Mouse (Mus musculus) spleen, adult 2 months (tissue): ENCODE results near the gene 1700012B07Rik. TPM values are rescaled to one million over a fixed set of nuclear protein-coding genes. Genes with fewer than 3 reads are reported as not detected.

Experiments used
- DNase-seq, 2 experiments: peaks; one replicate each; pipeline versions ENCODE4 v3.0.0 to v3.0.0-alpha.2; 2012 to 2021; ENCODE audit warnings: low spot score in 2 of 2, low read depth in 1 of 2
- H3K27ac ChIP-seq: fragments of 200-500 bp; 2 replicates; pipeline ENCODE4 v1.5.1; 2012; ENCODE audit warnings: low read length, inconsistent platforms; ENCODE audit not compliant: insufficient read depth
- H3K27me3 ChIP-seq: fragments of 200-500 bp; 2 replicates; pipeline ENCODE4 v1.6.1; 2012; ENCODE audit warnings: mild to moderate bottlenecking, moderate library complexity, low read length, inconsistent platforms; ENCODE audit not compliant: control insufficient read depth, insufficient read depth
- H3K36me3 ChIP-seq: fragments of 200-500 bp; 2 replicates; pipeline ENCODE4 v1.6.1; 2012; ENCODE audit warnings: mild to moderate bottlenecking, low read length, inconsistent platforms; ENCODE audit not compliant: control insufficient read depth, insufficient read depth
- H3K4me1 ChIP-seq: fragments of 200-500 bp; 2 replicates; pipeline ENCODE4 v1.6.1; 2011; ENCODE audit warnings: inconsistent platforms; ENCODE audit not compliant: control insufficient read depth, insufficient read depth, insufficient read length
- H3K4me3 ChIP-seq: fragments of 200-500 bp; 2 replicates; pipeline ENCODE4 v1.5.1; 2011; ENCODE audit warnings: mild to moderate bottlenecking, inconsistent platforms; ENCODE audit not compliant: insufficient read depth, insufficient read length; ENCODE audit errors: extremely low read depth
- CTCF ChIP-seq: fragments of 200-500 bp; IDR thresholded peaks from 2 replicates; pipeline ENCODE4 v1.5.1; 2011; ENCODE audit warnings: mild to moderate bottlenecking, inconsistent platforms; ENCODE audit not compliant: insufficient read depth, insufficient read length, insufficient replicate concordance; ENCODE audit errors: extremely low read depth
- POLR2A ChIP-seq: fragments of 200-500 bp; IDR thresholded peaks from 2 replicates; pipeline ENCODE4 v1.6.1; 2011; ENCODE audit warnings: low read depth, low read length, inconsistent platforms
- WGBS: fragments of 180-500 bp; shearing (Covaris S2); methylation state at CpG from one replicate; pipeline ENCODE4 v1.1.7; 2018; 5-methylcytosine and 5-hydroxymethylcytosine counted together
- polyA plus RNA-seq: library from polyadenylated mRNA; depleted of rRNA; stranded (reverse); fragments of >200 nt; gene quantifications from 2 replicates; pipeline ENCODE4 v1.2.3, GENCODE M21; 2012

The 1700012B07Rik gene
- polyA plus RNA-seq, 1 experiment, result not detected

DNA sequence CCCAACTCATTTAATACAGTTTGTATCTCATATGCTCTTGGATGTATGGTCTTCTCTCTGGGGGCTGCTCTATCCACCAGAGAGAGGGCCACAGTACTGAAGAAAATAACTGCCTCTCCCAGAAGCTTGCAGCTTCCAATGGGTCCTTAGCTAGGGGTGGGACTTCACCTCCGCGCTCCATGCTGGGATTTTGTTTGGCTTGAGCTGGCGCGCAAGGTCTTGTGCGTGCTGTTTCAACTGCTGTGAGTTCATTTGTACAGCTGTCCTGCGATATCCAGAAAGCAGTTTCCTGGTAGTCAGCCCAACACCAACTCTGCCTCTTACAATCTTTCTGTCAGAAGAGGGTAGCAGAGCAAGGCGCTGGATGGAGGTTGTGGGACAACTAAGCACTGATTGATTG lies 18.5 kb upstream of the 1700012B07Rik start:
- no peak overlapping the region for H3K4me3 ChIP-seq
- WGBS, result 89% methylated on average over 7 of the region's 7 CpGs
- H3K4me1 ChIP-seq, result no peaks in the 10 kb centered on the region
- H3K36me3 ChIP-seq, result no peaks in the 10 kb centered on the region
- DNase-seq, result no peak
- H3K27me3 ChIP-seq, result no peaks in the 10 kb centered on the region
- TF ChIP-seq CTCF, result no peak
- TF ChIP-seq POLR2A, result no peak
- H3K27ac ChIP-seq, result no peak overlapping the region

DNA sequence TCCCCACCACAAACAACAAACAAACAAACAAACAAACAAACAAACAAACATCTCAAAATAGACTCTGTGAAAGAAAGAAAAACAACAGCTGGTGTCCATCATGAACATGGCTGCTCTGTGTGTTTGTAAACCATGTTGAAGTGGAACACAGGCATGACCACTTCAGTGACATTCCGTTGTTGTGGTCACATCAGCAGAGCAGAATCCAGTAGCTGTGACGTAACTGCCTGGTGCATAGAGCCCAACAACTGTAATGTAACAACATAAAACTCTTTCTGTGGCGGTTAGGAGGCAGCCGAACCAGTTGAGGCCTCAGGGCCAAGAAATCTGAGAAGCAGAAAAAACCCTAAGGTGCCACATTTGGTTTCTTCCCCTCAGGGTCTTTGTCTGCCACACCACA lies 17.8 kb upstream of the 1700012B07Rik start:
- WGBS, result 75% methylated on average over 4 of the region's 4 CpGs
- no peaks in the 10 kb centered on the region for H3K27me3 ChIP-seq
- no peak overlapping the region for H3K4me3 ChIP-seq
- H3K27ac ChIP-seq, result no peak overlapping the region
- H3K36me3 ChIP-seq, result no peaks in the 10 kb centered on the region
- no peaks in the 10 kb centered on the region for H3K4me1 ChIP-seq
- DNase-seq, result no peak
- TF ChIP-seq CTCF, result no peak
- no peak for TF ChIP-seq POLR2A

GRCm38 (mm10) chr11:109844466-109844865 lies 16.6 kb upstream of the 1700012B07Rik start:
- TF ChIP-seq POLR2A, result no peak
- TF ChIP-seq CTCF, result no peak
- H3K27me3 ChIP-seq, result no peaks in the 10 kb centered on the region
- H3K36me3 ChIP-seq, result no peaks in the 10 kb centered on the region
- no peak overlapping the region for H3K27ac ChIP-seq
- no peak for DNase-seq
- WGBS, result 75% methylated on average over 5 of the region's 5 CpGs
- H3K4me1 ChIP-seq, result no peaks in the 10 kb centered on the region
- H3K4me3 ChIP-seq, result no peak overlapping the region

GRCm38 (mm10) chr11:109830368-109830767 lies 2.5 kb upstream of the 1700012B07Rik start:
- TF ChIP-seq POLR2A (no peak), CTCF (no peak)
- Histone ChIP-seq H3K4me3 (no peak overlapping the region), H3K27ac (no peak overlapping the region), H3K27me3 (no peaks in the 10 kb centered on the region), H3K36me3 (no peaks in the 10 kb centered on the region), H3K4me1 (no peaks in the 10 kb centered on the region)
- DNase-seq, result no peak
- 94% methylated on average over 5 of the region's 5 CpGs for WGBS

DNA sequence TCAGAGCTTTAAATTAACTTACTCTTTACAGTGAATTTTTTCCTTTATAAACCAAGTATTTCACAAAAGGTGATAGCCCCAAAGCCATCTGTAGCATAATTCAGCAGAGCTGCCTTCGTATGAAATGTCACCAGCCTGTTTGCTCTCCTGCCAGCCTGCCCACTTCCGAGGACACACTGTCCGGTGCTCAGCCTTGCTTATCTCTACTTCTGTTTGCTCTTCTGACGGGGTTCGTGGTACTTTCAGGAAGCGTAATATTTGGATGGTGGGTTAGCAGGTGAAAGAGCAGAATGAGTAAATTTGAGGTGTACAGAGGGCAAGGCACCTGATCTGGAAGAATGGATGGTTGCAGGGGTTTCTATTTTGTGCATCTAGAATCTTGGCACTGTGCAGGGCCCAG lies 5.6 kb downstream of the 1700012B07Rik start:
- WGBS, result 44% methylated on average over 6 of the region's 6 CpGs
- no peaks in the 10 kb centered on the region for H3K27me3 ChIP-seq
- H3K4me3 ChIP-seq, result no peak overlapping the region
- no peak for DNase-seq
- H3K36me3 ChIP-seq, result no peaks in the 10 kb centered on the region
- no peak overlapping the region for H3K27ac ChIP-seq
- no peaks in the 10 kb centered on the region for H3K4me1 ChIP-seq
- TF ChIP-seq POLR2A, result no peak
- no peak for TF ChIP-seq CTCF

- H3K4me3 ChIP-seq, result no peak overlapping the region
- WGBS, result 88% methylated on average over 3 of the region's 3 CpGs
- no peak for DNase-seq
- no peak overlapping the region for H3K27ac ChIP-seq
- H3K4me1 ChIP-seq, result no peaks in the 10 kb centered on the region
- no peaks in the 10 kb centered on the region for H3K27me3 ChIP-seq
- no peaks in the 10 kb centered on the region for H3K36me3 ChIP-seq
- TF ChIP-seq POLR2A (no peak), CTCF (no peak)
These were observed 10.4 kb downstream of the 1700012B07Rik start for GRCm38 (mm10) chr11:109817405-109817804.

- no peaks in the 10 kb centered on the region for H3K27me3 ChIP-seq
- 66% methylated on average over 1 of the region's 1 CpGs for WGBS
- no peaks in the 10 kb centered on the region for H3K4me1 ChIP-seq
- no peak overlapping the region for H3K4me3 ChIP-seq
- TF ChIP-seq CTCF (no peak), POLR2A (no peak)
- H3K36me3 ChIP-seq, result no peaks in the 10 kb centered on the region
- H3K27ac ChIP-seq, result no peak overlapping the region
- no peak for DNase-seq
These were observed 10.9 kb downstream of the 1700012B07Rik start for GRCm38 (mm10) chr11:109816911-109817310.

GRCm38 (mm10) chr11:109811721-109812120 lies 16.1 kb downstream of the 1700012B07Rik start:
- no peak overlapping the region for H3K4me3 ChIP-seq
- no peaks in the 10 kb centered on the region for H3K27me3 ChIP-seq
- TF ChIP-seq CTCF (no peak), POLR2A (no peak)
- no peak overlapping the region for H3K27ac ChIP-seq
- H3K4me1 ChIP-seq, result no peaks in the 10 kb centered on the region
- no peaks in the 10 kb centered on the region for H3K36me3 ChIP-seq
- no peak for DNase-seq
- WGBS, result 79% methylated on average over 2 of the region's 2 CpGs
